Mouse (Mus musculus) naive thymus-derived CD4-positive, alpha-beta T cell, adult 5 months (primary cell): Measurements from ENCODE around the gene Tspan17. TPM values are rescaled to one million over a fixed set of nuclear protein-coding genes. Genes with fewer than 3 reads are reported as not detected.

Experiments
- polyA plus RNA-seq: library from polyadenylated mRNA; unstranded; fragments of 100-300 nt; shearing (Covaris generic); gene quantifications from one replicate; pipeline ENCODE4 v1.2.1, GENCODE M21; 2017

Tspan17 gene
- polyA plus RNA-seq, result 0.67 TPM

GRCm38 (mm10) chr13:54788740-54789560 lies at the start of gene Tspan17:
TSS of gene Tspan17 (plus strand) at chr13:54789377.

DNA sequence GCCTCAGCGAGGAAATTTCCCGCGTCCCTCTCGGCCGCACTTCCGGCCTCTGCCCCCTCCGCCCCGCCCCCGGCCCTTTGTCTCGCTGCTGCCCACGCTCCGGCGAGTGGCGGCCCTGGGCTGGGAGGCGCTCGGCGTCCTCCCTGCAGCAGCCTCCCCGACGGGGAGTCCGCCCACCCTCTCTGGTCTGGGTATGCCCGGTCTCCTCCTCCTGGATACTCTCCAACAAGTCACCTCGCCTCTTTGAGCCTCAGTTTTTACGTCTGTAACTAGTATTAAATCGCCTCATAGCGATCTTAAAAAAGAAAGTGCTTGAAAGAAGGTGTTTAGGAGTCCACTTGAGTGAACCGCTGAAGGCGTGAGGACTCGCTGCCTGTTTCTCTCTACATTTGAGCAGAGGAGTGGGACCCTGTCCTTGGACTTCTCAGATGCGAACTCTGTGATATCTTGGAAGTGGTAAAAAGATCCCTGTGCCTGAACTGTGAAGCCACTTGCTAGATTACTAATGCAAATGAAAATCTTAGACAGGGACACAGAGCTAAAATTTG lies 39.2 kb upstream of the Tspan17 start, which contains the start of gene Gprin1:
Gprin1 (minus strand) TSS at position 11 of the 548 bp plus-strand sequence.

GRCm38 (mm10) chr13:54766192-54766768 lies 22.9 kb upstream of the Tspan17 start, which contains the start of gene Sncb:
TSS of gene Sncb (minus strand) at chr13:54766595.

GRCm38 (mm10) chr13:54783698-54784097 lies 5.5 kb upstream of the Tspan17 start, which contains the start of gene Eif4e1b:
TSS of gene Eif4e1b (plus strand) at chr13:54783998.

Other genes starting within 250 kb of the Tspan17 start
- 57.8 TPM for gene 4833439L19Rik, start 223.9 kb upstream of the Tspan17 start, polyA plus RNA-seq
- 3.9 TPM for gene Arl10, start 214.4 kb upstream of the Tspan17 start, polyA plus RNA-seq
- gene Nop16, start 199.3 kb upstream of the Tspan17 start, polyA plus RNA-seq, result 25.3 TPM
- gene Higd2a, start 199.2 kb upstream of the Tspan17 start, polyA plus RNA-seq, result 181 TPM
- gene Cltb, start 178.0 kb upstream of the Tspan17 start, polyA plus RNA-seq, result 72.7 TPM
- 66.5 TPM for gene Faf2, start 167.6 kb upstream of the Tspan17 start, polyA plus RNA-seq
- 107 TPM for gene Rnf44, start 95.5 kb upstream of the Tspan17 start, polyA plus RNA-seq
- gene Cdhr2, start 87.9 kb upstream of the Tspan17 start, polyA plus RNA-seq, result not detected
- gene Gprin1, start 39.5 kb upstream of the Tspan17 start, polyA plus RNA-seq, result not detected
- not detected for gene Sncb, start 22.8 kb upstream of the Tspan17 start, polyA plus RNA-seq
- gene Eif4e1b, start 5.4 kb upstream of the Tspan17 start, polyA plus RNA-seq, result not detected
- gene Unc5a, start 160.0 kb downstream of the Tspan17 start, polyA plus RNA-seq, result 8.2 TPM
- 0.29 TPM for gene Hk3, start 232.0 kb downstream of the Tspan17 start, polyA plus RNA-seq